Mouse (Mus musculus) stomach, embryonic 15.5 days (tissue): ENCODE results near the gene Armh4. TPM values are rescaled to one million over a fixed set of nuclear protein-coding genes. Genes with fewer than 3 reads are reported as not detected.
"Not testable (repeated sequence)": the region's sequence is repeated elsewhere in the genome, so short reads cannot be mapped to it uniquely, and the experiment has no call there.

Source experiments
- ATAC-seq: fragments of 200-750 bp; cut with Nextera tagmentation; 2 replicates; pipeline ENCODE4 v1.8.0; 2017; ENCODE audit warnings: low read depth, moderate number of reproducible peaks, moderate TSS enrichment; ENCODE audit not compliant: insufficient read depth, low FRiP score
- H3K27ac ChIP-seq: fragments of 300-500 bp; sonication (generic); 2 replicates; pipeline ENCODE4 v1.5.1; 2015; ENCODE audit warnings: mild to moderate bottlenecking, inconsistent platforms
- H3K27me3 ChIP-seq: fragments of 300-500 bp; sonication (generic); replicated peaks from 2 replicates; pipeline ENCODE4 v1.6.1; 2015; ENCODE audit warnings: inconsistent platforms
- H3K36me3 ChIP-seq: fragments of 300-500 bp; sonication (generic); 2 replicates; pipeline ENCODE4 v1.6.1; 2015; ENCODE audit warnings: inconsistent platforms
- H3K4me1 ChIP-seq: fragments of 300-500 bp; sonication (generic); 2 replicates; pipeline ENCODE4 v1.6.1; 2015; ENCODE audit warnings: inconsistent platforms
- H3K4me2 ChIP-seq: fragments of 300-500 bp; sonication (generic); 2 replicates; pipeline ENCODE4 v1.6.1; 2015; ENCODE audit warnings: mild to moderate bottlenecking, inconsistent platforms
- H3K4me3 ChIP-seq: fragments of 300-500 bp; sonication (generic); replicated peaks from 2 replicates; pipeline ENCODE4 v1.5.1; 2015; ENCODE audit warnings: inconsistent platforms
- H3K9ac ChIP-seq: fragments of 300-500 bp; sonication (generic); 2 replicates; pipeline ENCODE4 v1.6.1; 2015; ENCODE audit warnings: inconsistent platforms
- H3K9me3 ChIP-seq: fragments of 300-500 bp; sonication (generic); 2 replicates; pipeline ENCODE4 v1.6.1; 2016; ENCODE audit warnings: inconsistent platforms
- WGBS: fragments of 180-500 bp; shearing (Covaris S2); methylation state at CpG from one replicate; pipeline ENCODE4 v1.1.7; 2015; 5-methylcytosine and 5-hydroxymethylcytosine counted together
- polyA plus RNA-seq: library from polyadenylated mRNA; unstranded; fragments of >200 nt; fragmentation: Nextera tagmentation; extraction: Ambion mirVana; gene quantifications from 2 replicates; pipeline ENCODE4 v1.2.1, GENCODE M21; 2015

Armh4 gene
- polyA plus RNA-seq, 1 experiment from 2014 or later, result 13.8 TPM

DNA sequence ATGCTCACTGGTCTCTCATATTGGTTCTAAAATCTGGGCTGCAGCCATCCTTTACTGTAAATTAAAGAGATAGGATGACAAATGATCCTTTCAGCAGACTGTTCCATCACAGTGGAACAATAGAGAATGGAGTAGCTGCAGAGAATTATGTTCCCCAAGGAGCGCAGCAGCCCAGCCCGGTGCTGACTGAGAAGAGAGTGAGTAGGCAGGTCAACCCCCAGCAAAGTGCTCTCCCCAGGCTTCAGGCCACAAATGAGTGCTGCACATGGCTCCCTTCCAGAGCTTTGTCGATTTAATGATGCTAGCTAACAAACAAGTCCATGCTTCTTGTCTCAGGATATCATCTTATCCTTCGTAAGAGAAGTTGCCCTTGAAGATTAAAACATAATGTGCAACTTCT lies 2.8 kb downstream of the Armh4 start:
- Histone ChIP-seq H3K4me2 (no peak overlapping the region), H3K36me3 (no peaks in the 10 kb centered on the region), H3K9ac (no peak overlapping the region), H3K4me1 (no peaks in the 10 kb centered on the region), H3K4me3 (no peak overlapping the region), H3K9me3 (no peaks in the 10 kb centered on the region), H3K27me3 (no peaks in the 10 kb centered on the region), H3K27ac (no peak overlapping the region)
- no peak for ATAC-seq
- WGBS, result 67% methylated on average over 4 of the region's 4 CpGs

DNA sequence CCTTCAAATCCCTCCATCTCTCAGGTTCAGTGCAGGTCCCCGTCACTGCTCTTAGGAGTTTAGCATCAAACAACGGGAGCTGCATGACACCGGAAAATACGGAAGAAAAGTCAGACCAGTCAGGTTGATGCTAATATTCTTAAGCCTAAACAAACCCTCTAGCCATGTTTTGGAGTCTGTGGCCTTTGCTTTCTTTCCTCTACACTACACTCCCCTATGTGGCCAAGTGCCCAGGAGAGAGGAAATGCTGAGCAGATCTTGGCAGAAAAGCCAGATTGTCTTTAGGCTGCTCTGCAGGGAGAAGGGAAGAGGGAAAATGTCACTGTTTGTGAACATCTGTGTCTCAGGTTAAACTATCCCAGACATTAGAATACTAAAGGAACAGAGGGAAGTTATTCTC lies 5.6 kb downstream of the Armh4 start:
- not testable (repeated sequence) for H3K9ac ChIP-seq, ATAC-seq
- 69% methylated on average over 4 of the region's 4 CpGs for WGBS

DNA sequence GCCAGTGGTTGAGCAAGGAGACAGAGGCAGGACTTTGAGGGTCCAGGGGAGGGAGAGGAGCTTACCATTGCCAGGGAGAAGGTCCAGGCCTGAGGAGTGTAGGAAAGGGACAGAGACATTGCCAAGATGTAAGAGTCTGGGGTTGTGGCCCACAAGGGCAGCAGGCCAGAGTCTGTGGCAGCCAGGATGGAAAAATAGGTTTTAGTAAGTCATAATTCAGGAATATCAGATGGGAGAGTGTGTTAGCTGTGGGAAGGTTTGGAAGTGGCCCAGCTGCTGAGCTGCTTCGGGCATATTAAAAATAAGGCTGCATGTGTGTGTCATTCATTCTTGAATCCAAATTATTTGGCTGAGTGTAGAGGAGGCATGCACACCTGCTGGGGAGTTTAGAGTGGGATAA lies 11.4 kb downstream of the Armh4 start:
- ATAC-seq, result no peak
- H3K36me3 ChIP-seq, result no peaks in the 10 kb centered on the region
- H3K27me3 ChIP-seq, result no peaks in the 10 kb centered on the region
- no peak overlapping the region for H3K9ac ChIP-seq
- no peaks in the 10 kb centered on the region for H3K9me3 ChIP-seq
- H3K4me1 ChIP-seq, result no peaks in the 10 kb centered on the region
- H3K4me2 ChIP-seq, result no peak overlapping the region
- no peak overlapping the region for H3K4me3 ChIP-seq
- WGBS, result 41% methylated on average over 1 of the region's 1 CpGs
- no peak overlapping the region for H3K27ac ChIP-seq

More for the DNA sequence above, 5.6 kb downstream of the Armh4 start:
- H3K27ac ChIP-seq, H3K9me3 ChIP-seq, H3K4me1 ChIP-seq, H3K36me3 ChIP-seq, H3K4me2 ChIP-seq, H3K27me3 ChIP-seq, H3K4me3 ChIP-seq: not testable (repeated sequence)

DNA sequence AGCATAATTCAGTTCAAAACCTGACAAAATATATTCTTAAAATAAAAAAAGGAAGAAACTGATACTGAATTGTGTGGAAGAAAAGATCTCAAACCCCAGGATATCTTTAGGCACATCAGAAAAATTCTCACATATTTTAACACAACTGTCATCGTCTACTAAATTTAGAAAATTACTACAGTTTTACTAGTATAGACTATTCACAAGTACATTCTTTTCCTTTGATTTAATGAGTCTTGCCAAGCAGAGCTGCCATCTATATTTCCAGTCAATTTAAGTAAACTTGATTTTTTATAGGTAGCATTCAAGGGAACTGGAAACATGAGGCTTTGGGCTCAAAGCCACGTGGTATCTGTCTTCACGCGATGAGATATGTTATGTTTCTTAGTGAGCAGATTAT lies 16.6 kb downstream of the Armh4 start:
- no peak overlapping the region for H3K27ac ChIP-seq
- H3K27me3 ChIP-seq, result no peaks in the 10 kb centered on the region
- H3K9ac ChIP-seq, result no peak overlapping the region
- no peak overlapping the region for H3K4me3 ChIP-seq
- WGBS, result 84% methylated on average over 4 of the region's 4 CpGs
- no peak overlapping the region for H3K4me2 ChIP-seq
- no peaks in the 10 kb centered on the region for H3K9me3 ChIP-seq
- no peak for ATAC-seq
- no peaks in the 10 kb centered on the region for H3K36me3 ChIP-seq
- H3K4me1 ChIP-seq, result no peaks in the 10 kb centered on the region

DNA sequence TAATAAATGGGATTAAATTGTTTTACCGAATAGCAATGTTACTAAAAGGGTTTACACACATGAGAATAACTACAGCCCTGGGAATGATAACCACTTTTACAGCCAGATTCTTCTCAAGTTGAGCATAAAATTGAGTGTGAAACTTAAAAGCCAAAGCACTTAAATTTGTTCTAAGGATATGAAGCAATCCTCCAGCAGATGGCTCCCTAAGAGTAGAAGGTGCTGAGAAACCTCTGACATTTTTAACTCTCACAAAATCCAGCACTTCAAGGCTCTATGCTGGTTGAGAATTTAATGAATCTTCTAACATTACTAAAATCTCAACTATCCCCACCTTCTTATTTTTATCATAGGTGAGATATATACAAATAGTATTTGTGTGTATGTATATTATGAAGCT lies 27.3 kb downstream of the Armh4 start:
- WGBS, result 84% methylated on average over 1 of the region's 1 CpGs
- H3K4me3 ChIP-seq, result no peak overlapping the region
- H3K36me3 ChIP-seq, result no peaks in the 10 kb centered on the region; the same call in 1 of the 2 replicates
- H3K4me2 ChIP-seq, result no peak overlapping the region
- no peaks in the 10 kb centered on the region for H3K27me3 ChIP-seq
- H3K4me1 ChIP-seq, result no peaks in the 10 kb centered on the region
- no peak overlapping the region for H3K27ac ChIP-seq
- ATAC-seq, result no peak
- H3K9me3 ChIP-seq, result no peaks in the 10 kb centered on the region
- H3K9ac ChIP-seq, result no peak overlapping the region

DNA sequence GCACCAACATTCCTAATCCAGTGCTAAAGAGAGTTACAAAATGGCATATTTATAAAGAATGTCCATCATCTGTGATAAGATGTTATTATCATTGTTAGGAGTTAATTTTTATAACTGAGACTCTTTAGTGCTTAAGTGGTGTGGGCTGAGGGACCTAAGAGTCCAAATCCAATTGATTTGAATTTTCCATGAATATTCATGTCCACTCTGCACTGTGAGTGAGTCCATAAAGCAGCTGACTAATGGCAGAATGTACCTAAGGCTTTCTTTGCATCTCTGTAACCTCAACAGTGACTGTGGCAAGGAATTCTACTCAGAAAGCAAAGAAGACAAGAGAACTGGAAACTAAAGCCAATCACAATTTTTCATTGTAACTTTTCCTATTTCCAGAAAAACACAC lies 30.6 kb downstream of the Armh4 start:
- Histone ChIP-seq H3K36me3 (no peaks in the 10 kb centered on the region), H3K4me2 (no peak overlapping the region), H3K4me3 (no peak overlapping the region), H3K4me1 (no peaks in the 10 kb centered on the region), H3K9me3 (no peaks in the 10 kb centered on the region), H3K9ac (no peak overlapping the region), H3K27me3 (no peaks in the 10 kb centered on the region), H3K27ac (no peak overlapping the region)
- ATAC-seq, result no peak

DNA sequence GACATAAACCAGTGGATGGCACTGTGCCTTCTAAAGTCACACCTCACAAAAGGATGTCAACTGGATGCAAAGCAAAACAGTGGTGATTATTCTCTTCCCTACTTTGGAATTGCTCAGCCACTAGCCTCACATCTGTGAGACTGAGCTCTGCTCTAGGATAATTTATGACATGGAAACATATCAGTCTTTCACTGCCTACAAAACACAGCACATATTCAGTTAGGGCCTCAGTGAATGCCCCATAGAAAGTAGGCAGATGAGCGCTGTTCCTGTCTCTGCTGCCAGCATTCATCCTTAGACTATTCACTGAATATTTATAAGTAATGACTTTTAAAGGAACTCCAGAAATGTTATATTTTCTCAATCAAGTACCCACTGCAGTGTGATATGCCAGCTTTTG lies 37.3 kb downstream of the Armh4 start:
- 90% methylated on average over 1 of the region's 1 CpGs for WGBS
- Histone ChIP-seq H3K9ac (no peak overlapping the region), H3K27me3 (no peaks in the 10 kb centered on the region), H3K4me2 (no peak overlapping the region), H3K27ac (no peak overlapping the region), H3K9me3 (no peaks in the 10 kb centered on the region), H3K36me3 (no peaks in the 10 kb centered on the region), H3K4me3 (no peak overlapping the region), H3K4me1 (no peaks in the 10 kb centered on the region)
- no peak for ATAC-seq

DNA sequence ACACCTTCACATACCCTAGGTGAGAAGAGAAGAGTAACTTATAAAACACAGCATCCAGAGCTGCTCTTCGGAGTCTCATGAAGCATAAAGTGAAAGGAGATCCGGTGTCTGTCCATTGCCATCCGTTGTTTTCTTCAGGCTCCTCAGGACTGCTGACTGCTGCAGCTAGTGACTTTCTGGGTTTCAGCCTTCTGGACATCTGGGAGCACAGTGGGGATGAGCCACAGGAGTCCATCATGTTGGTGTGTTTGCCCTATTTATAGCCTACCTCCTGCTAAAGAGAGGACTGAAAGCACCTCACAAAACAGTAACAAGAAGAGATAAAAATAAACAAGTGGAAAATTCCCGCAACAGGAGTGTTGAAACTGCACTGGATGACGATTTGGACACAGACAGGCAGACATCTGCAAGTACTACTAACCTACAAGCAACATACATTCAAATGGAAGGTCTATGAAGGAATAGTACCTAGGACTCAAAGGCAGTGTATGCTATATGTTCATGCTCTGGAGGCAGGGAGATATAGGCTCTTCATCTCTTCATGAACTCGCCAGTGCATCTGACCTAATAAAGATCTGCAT lies 39.1 kb downstream of the Armh4 start:
- H3K9me3 ChIP-seq, result no peaks in the 10 kb centered on the region
- no peak overlapping the region for H3K9ac ChIP-seq
- no peak overlapping the region for H3K4me2 ChIP-seq
- H3K4me3 ChIP-seq, result no peak overlapping the region
- no peaks in the 10 kb centered on the region for H3K27me3 ChIP-seq
- H3K27ac ChIP-seq, result no peak overlapping the region
- no peaks in the 10 kb centered on the region for H3K36me3 ChIP-seq
- no peak for ATAC-seq
- H3K4me1 ChIP-seq, result no peaks in the 10 kb centered on the region
- 80% methylated on average over 6 of the region's 6 CpGs for WGBS

DNA sequence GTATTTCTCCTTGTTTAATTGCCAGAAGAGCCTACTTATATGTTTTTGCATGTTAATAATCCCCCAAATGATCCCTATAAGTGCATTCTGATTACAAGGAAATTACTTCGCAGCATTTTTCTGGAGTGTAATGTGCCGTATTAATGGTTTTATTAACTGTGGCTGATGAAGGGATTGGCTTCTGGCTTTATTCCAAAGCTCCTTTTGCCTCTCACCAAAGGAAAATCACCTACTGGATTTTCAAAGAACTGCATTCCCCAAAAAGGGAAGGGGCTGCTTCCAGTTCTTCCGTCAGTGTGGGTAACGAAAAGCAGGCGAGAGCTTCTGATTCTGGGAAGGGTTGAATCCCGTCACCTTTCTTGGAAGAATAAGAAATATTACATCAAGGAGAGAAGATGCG lies 43.9 kb downstream of the Armh4 start:
- no peaks in the 10 kb centered on the region for H3K4me1 ChIP-seq
- no peak overlapping the region for H3K27ac ChIP-seq
- no peaks in the 10 kb centered on the region for H3K27me3 ChIP-seq
- 53% methylated on average over 7 of the region's 7 CpGs for WGBS
- H3K9ac ChIP-seq, result no peak overlapping the region
- H3K4me3 ChIP-seq, result no peak overlapping the region
- H3K4me2 ChIP-seq, result no peak overlapping the region
- no peaks in the 10 kb centered on the region for H3K9me3 ChIP-seq
- ATAC-seq, result no peak
- no peaks in the 10 kb centered on the region for H3K36me3 ChIP-seq

DNA sequence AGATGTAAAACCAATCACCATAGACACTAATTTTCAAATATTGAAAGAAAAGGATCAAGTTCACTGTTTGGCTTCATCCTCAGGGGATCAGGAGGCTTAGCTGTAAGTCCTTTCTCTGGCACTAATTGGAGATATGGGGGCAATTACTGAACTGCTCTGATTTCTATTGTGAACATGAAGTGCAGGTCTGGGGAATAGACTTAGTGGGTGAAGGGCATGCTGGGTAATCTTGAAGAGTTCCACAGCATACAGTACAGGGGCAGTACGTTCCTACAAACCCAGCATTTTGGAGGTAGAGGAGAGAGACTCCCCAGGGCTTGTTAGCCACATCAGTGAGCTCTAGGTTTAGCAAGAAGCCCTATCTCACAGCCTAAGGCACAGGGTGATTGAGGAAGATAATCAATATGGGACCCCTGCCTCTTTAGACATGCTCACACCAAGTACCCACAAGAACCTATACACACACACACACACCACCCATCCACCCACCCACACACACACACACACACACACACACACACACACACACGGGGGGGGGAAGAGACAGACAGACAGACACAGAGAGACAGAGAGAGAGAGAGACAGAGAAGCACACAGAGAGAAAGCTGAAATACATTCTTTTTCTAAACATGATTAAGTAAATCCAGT lies 44.6 kb downstream of the Armh4 start:
- WGBS, result 66% methylated on average over 2 of the region's 2 CpGs
- no peak overlapping the region for H3K27ac ChIP-seq

DNA sequence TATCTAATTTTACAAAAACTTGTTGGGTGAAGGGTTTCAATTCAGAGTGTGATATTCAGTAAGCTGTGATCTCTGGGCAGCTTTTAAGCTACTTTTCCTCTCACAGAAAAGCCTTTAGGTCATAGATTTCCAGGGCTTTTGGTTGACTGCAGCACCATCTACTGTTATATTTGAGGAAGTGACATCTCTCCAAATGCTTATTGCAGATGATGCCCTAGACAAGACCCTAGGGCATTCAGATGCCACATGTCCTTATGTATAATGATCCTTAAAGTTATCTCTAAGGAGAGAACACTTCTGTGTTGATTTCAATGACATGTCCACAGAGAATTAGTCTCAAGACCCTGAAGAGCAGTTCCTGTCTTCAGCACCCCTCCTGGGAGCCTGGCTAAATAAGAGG lies 49.2 kb downstream of the Armh4 start:
- Histone ChIP-seq H3K4me3 (no peak overlapping the region), H3K4me1 (no peaks in the 10 kb centered on the region), H3K9ac (no peak overlapping the region), H3K36me3 (no peaks in the 10 kb centered on the region), H3K4me2 (no peak overlapping the region), H3K9me3 (no peaks in the 10 kb centered on the region), H3K27ac (no peak overlapping the region), H3K27me3 (no peaks in the 10 kb centered on the region)
- ATAC-seq, result no peak

More for the DNA sequence above, 44.6 kb downstream of the Armh4 start:
- H3K9me3 ChIP-seq, result no peaks in the 10 kb centered on the region
- H3K4me1 ChIP-seq, result no peaks in the 10 kb centered on the region
- ATAC-seq, result no peak
- no peak overlapping the region for H3K4me3 ChIP-seq
- H3K9ac ChIP-seq, result no peak overlapping the region
- no peaks in the 10 kb centered on the region for H3K27me3 ChIP-seq
- no peak overlapping the region for H3K4me2 ChIP-seq
- H3K36me3 ChIP-seq, result no peaks in the 10 kb centered on the region

DNA sequence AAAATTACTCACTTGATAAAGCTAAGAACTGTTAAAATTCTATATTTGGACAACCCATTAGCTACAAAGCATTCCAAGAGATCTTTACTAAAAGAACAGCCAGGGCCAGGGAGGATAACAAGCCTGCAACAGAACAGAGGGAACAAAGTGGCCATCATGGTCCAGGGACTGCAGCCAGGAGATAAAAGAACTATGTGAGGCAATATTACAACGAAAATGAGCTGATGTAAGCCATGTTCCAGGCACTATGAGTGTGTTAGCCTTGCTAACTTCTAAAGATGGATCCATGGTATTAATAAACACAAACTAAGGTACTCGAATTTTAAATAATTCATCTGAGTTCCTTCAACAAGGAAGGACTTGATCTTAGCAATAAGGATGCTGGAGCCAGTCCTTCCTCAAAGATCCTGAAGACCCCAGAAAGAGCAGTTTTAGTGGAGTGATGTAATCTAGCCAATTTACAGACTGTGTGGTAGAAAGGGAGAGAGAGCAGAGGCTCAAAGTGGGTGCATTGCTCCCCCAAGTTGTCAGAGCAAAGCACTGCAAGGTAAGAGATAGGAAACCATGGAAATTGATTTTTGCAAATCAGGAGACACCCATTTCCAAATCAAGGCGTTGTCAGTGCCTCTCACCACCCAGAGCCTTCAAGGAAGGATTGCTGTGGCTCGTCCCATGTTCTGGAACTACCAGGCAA lies 59.7 kb downstream of the Armh4 start:
- WGBS, result 47% methylated on average over 4 of the region's 4 CpGs
- ATAC-seq, result no peak
- H3K9ac ChIP-seq, result no peak overlapping the region
- H3K4me2 ChIP-seq, result no peak overlapping the region
- H3K4me3 ChIP-seq, result no peak overlapping the region
- H3K27ac ChIP-seq, result no peak overlapping the region
- no peaks in the 10 kb centered on the region for H3K36me3 ChIP-seq
- no peaks in the 10 kb centered on the region for H3K4me1 ChIP-seq
- no peaks in the 10 kb centered on the region for H3K9me3 ChIP-seq
- no peaks in the 10 kb centered on the region for H3K27me3 ChIP-seq
